Mouse (Mus musculus) midbrain, postnatal 0 days (tissue): Measurements from ENCODE around the gene Slc16a1. TPM values are rescaled to one million over a fixed set of nuclear protein-coding genes. Genes with fewer than 3 reads are reported as not detected.
A peak's percentile ranks its signal among the peaks of the same experiment; 100 is the strongest.

Experiments used
- ATAC-seq: fragments of 200-750 bp; cut with Nextera tagmentation; 2 replicates; pipeline ENCODE4 v1.8.0; 2017; ENCODE audit warnings: moderate number of reproducible peaks, mild to moderate bottlenecking, moderate TSS enrichment, moderate library complexity; ENCODE audit not compliant: low FRiP score
- DNase-seq: peaks from one replicate; pipeline ENCODE4 v3.0.0-alpha.2; 2015; ENCODE audit warnings: low spot score
- H3K27ac ChIP-seq: fragments of 300-500 bp; sonication (generic); 2 replicates; pipeline ENCODE4 v1.5.1; 2014; ENCODE audit warnings: low read depth, mild to moderate bottlenecking, low read length, mixed read lengths
- H3K27me3 ChIP-seq: fragments of 300-500 bp; sonication (generic); 2 replicates; pipeline ENCODE4 v1.6.1; 2014; ENCODE audit warnings: low read length, control low read depth, mixed read lengths; ENCODE audit not compliant: insufficient read depth
- H3K36me3 ChIP-seq: fragments of 300-500 bp; sonication (generic); 2 replicates; pipeline ENCODE4 v1.6.1; 2014; ENCODE audit warnings: low read length, control low read depth, mixed read lengths; ENCODE audit not compliant: insufficient read depth
- H3K4me1 ChIP-seq: fragments of 300-500 bp; sonication (generic); 2 replicates; pipeline ENCODE4 v1.6.1; 2014; ENCODE audit warnings: mild to moderate bottlenecking, control low read depth, antibody characterized with exemption, low read length, mixed read lengths; ENCODE audit not compliant: insufficient read depth
- H3K4me2 ChIP-seq: fragments of 300-500 bp; sonication (generic); 2 replicates; pipeline ENCODE4 v1.6.1; 2014; ENCODE audit warnings: low read depth, mild to moderate bottlenecking, low read length, mixed read lengths; ENCODE audit not compliant: poor library complexity, severe bottlenecking
- H3K4me3 ChIP-seq: fragments of 300-500 bp; sonication (generic); 2 replicates; pipeline ENCODE4 v1.5.1; 2014; ENCODE audit warnings: low read depth, mild to moderate bottlenecking, low read length, moderate library complexity
- H3K9ac ChIP-seq: fragments of 300-500 bp; sonication (generic); replicated peaks from 2 replicates; pipeline ENCODE4 v1.6.1; 2014; ENCODE audit warnings: mild to moderate bottlenecking, low read length, moderate library complexity, mixed read lengths; ENCODE audit not compliant: poor library complexity, severe bottlenecking
- H3K9me3 ChIP-seq: fragments of 300-500 bp; sonication (generic); 2 replicates; pipeline ENCODE4 v1.6.1; 2016; ENCODE audit warnings: low read length, control low read depth
- CTCF ChIP-seq: IDR thresholded peaks from 2 replicates; pipeline ENCODE4 v1.5.1; 2016; ENCODE audit warnings: antibody characterized with exemption, mild to moderate bottlenecking
- WGBS: fragments of 180-500 bp; shearing (Covaris S2); extraction: QIAGEN DNeasy Blood & Tissue Kit; methylation state at CpG from one replicate; pipeline ENCODE4 v1.1.7; 2014; 5-methylcytosine and 5-hydroxymethylcytosine counted together
- polyA plus RNA-seq: library from polyadenylated mRNA; unstranded; fragments of >200 nt; fragmentation: Nextera tagmentation; extraction: Ambion mirVana; gene quantifications from 2 replicates; pipeline ENCODE4 v1.2.1, GENCODE M21; 2015
- total RNA-seq: library from RNA; depleted of rRNA; stranded (reverse); fragments of >200 nt; gene quantifications from 2 replicates; pipeline ENCODE4 v1.2.3, GENCODE M21; 2014; rRNA removed

Slc16a1 gene
- 31.2 and 36.6 TPM in 2 replicates for total RNA-seq
- 19.1 and 20.5 TPM in 2 replicates for polyA plus RNA-seq

- H3K36me3 ChIP-seq: no peaks in the 10 kb centered on the region
- no peak for TF ChIP-seq CTCF
- H3K27ac ChIP-seq: peak within 1 kb of the TSS; percentile 55
- no peaks in the 10 kb centered on the region for H3K4me1 ChIP-seq
- under 1% methylated on average over 47 of the region's 50 CpGs for WGBS
- H3K9me3 ChIP-seq: no peaks in the 10 kb centered on the region
- peak within 1 kb of the TSS; percentile 78 for H3K9ac ChIP-seq
- no peaks in the 10 kb centered on the region for H3K27me3 ChIP-seq
- H3K4me2 ChIP-seq: peak within 1 kb of the TSS; percentile 95
- H3K4me3 ChIP-seq: peak within 1 kb of the TSS; percentile 86
- peak; percentile 92 for DNase-seq
- ATAC-seq: peak; percentile 97
Observed at GRCm38 (mm10) chr3:104638403-104638779, at the start of gene Slc16a1. Gene Slc16a1 (plus strand): TSS chr3:104638668.

- no peak overlapping the region for H3K4me3 ChIP-seq
- no peaks in the 10 kb centered on the region for H3K9me3 ChIP-seq
- H3K36me3 ChIP-seq: no peaks in the 10 kb centered on the region
- no peak overlapping the region for H3K4me2 ChIP-seq
- H3K27ac ChIP-seq: peak overlapping the region; percentile 19; the same call in 1 of the 2 replicates
- TF ChIP-seq CTCF: peak; percentile 36
- no peaks in the 10 kb centered on the region for H3K4me1 ChIP-seq
- H3K9ac ChIP-seq: no peak overlapping the region
- 0 out of 2 replicates have a peak, but pooled peaks have one; percentile 23 for ATAC-seq
- WGBS: 55% methylated on average over 6 of the region's 6 CpGs
- H3K27me3 ChIP-seq: no peaks in the 10 kb centered on the region
- DNase-seq: peak; percentile 20
Observed at GRCm38 (mm10) chr3:104596451-104597134, 41.9 kb upstream of the Slc16a1 start.

GRCm38 (mm10) chr3:104597135-104597764, 41.2 kb upstream of the Slc16a1 start:
- no peaks in the 10 kb centered on the region for H3K4me1 ChIP-seq
- DNase-seq: peak; percentile 95
- peak overlapping the region; percentile 19 for H3K27ac ChIP-seq
- no peak overlapping the region for H3K9ac ChIP-seq
- H3K27me3 ChIP-seq: no peaks in the 10 kb centered on the region
- TF ChIP-seq CTCF: no peak
- H3K4me3 ChIP-seq: no peak overlapping the region
- peak; percentile 78 for ATAC-seq
- no peaks in the 10 kb centered on the region for H3K36me3 ChIP-seq
- H3K4me2 ChIP-seq: no peak overlapping the region
- WGBS: 50% methylated on average over 10 of the region's 10 CpGs
- no peaks in the 10 kb centered on the region for H3K9me3 ChIP-seq

GRCm38 (mm10) chr3:104599296-104600150, 38.9 kb upstream of the Slc16a1 start:
- DNase-seq (no peak), ATAC-seq (no peak)
- no peak overlapping the region for H3K27ac ChIP-seq
- no peaks in the 10 kb centered on the region for H3K27me3 ChIP-seq
- TF ChIP-seq CTCF: no peak
- H3K9me3 ChIP-seq: no peaks in the 10 kb centered on the region
- H3K4me1 ChIP-seq: no peaks in the 10 kb centered on the region
- no peak overlapping the region for H3K9ac ChIP-seq
- 79% methylated on average over 20 of the region's 20 CpGs for WGBS
- H3K4me2 ChIP-seq: no peak overlapping the region
- no peak overlapping the region for H3K4me3 ChIP-seq
- H3K36me3 ChIP-seq: no peaks in the 10 kb centered on the region

- no peak for DNase-seq
- Histone ChIP-seq H3K27ac (no peak overlapping the region), H3K9me3 (no peaks in the 10 kb centered on the region), H3K4me1 (no peaks in the 10 kb centered on the region), H3K4me3 (no peak overlapping the region), H3K4me2 (no peak overlapping the region), H3K9ac (no peak overlapping the region), H3K36me3 (no peaks in the 10 kb centered on the region), H3K27me3 (no peaks in the 10 kb centered on the region)
- ATAC-seq: no peak
- TF ChIP-seq CTCF: no peak
- WGBS: 65% methylated on average over 3 of the region's 3 CpGs
Observed at GRCm38 (mm10) chr3:104600691-104601090, 37.8 kb upstream of the Slc16a1 start.
